Mouse (Mus musculus) C2C12 (cell line): ENCODE measurements around the gene Setd3.

Source experiments
- CTCF ChIP-seq: IDR thresholded peaks from one replicate; pipeline ENCODE4 v1.5.1; 2011; ENCODE audit not compliant: control insufficient read depth, insufficient read depth, insufficient read length
- USF1 ChIP-seq: IDR thresholded peaks from one replicate; pipeline ENCODE4 v1.6.1; 2011; ENCODE audit warnings: low read depth, mild to moderate bottlenecking, control low read depth, moderate library complexity

DNA sequence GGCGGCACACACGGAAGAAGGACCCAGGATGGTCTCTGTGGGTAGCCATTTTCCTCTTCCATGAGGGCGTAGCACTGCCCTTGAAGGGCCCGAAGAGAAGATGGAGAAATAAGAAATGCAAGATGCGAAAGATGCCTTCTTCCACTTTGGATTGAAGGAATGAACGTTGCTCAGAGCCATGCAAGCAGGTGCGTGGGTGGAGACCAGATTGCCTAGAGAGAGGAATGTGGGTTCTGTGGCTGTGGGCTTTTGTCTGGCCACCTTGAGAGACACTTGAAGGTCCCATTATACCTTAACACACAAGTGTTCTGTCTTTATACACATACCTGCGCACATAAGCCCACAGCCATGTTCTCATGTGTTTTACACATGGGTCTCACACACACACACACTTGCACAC lies 81.5 kb downstream of the Setd3 start:
- TF ChIP-seq USF1 (no peak), CTCF (no peak)
